Mouse (Mus musculus) yolk sac, embryonic 10.5 days (tissue): ENCODE results near the gene Olfr1099.

ENCODE experiments used
- DNase-seq: peaks from one replicate; pipeline ENCODE4 v3.0.0-alpha.2; 2017; ENCODE audit warnings: low spot score

The Olfr1099 gene

GRCm38 (mm10) chr2:86960593-86960992 is at the start of gene Olfr1099:
Olfr1099 (minus strand) TSS chr2:86960693.
- DNase-seq: no peak

DNA sequence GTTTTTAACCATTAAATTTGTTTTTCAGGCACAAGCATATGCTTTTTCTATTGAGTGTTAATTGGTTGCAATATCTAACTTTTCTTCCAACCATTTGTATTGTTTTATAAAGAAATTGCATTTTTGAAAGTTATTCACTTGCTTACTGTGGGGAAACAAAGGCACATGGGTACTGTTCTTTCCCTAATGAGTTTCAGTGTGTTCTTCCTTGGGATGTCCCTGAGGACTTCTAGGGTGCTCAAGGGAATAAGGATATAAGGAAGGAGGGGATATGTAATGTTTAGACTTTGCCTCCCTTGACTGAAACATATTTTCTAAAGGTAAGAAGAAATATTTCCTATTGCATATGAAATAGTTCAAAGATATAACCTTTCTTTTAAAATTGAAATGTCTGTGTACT is 37.6 kb upstream of the Olfr1099 start, which contains the start of gene Olfr1102:
Gene Olfr1102 (plus strand): TSS at position 301 of the 400 bp plus-strand sequence.
- no peak for DNase-seq

DNA sequence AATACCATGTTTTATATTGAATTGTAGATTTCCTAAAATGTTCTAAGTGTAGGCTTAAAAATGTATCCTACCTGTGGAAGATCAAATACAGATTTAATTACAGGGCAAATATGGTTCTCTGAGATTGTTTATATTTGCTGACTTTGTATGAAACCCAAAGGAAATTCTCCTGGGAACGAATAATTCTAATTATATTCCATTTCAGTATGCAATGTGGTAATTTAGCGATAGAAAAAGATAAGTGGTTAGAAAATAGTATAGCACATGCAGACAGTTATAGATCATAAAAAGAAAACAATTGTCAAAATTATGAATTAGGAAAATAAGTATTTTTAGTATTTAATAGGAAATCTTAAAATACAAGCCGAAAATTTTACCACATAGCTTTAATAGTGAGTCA is 30.6 kb upstream of the Olfr1099 start, which contains the start of gene Olfr1101:
Gene Olfr1101 (minus strand): TSS at position 101 of the 400 bp plus-strand sequence.
- DNase-seq: no peak

GRCm38 (mm10) chr2:86979854-86980253 is 19.4 kb upstream of the Olfr1099 start, which contains the start of gene Olfr1100:
Olfr1100 (minus strand) TSS chr2:86979954.
- DNase-seq: no peak

DNA sequence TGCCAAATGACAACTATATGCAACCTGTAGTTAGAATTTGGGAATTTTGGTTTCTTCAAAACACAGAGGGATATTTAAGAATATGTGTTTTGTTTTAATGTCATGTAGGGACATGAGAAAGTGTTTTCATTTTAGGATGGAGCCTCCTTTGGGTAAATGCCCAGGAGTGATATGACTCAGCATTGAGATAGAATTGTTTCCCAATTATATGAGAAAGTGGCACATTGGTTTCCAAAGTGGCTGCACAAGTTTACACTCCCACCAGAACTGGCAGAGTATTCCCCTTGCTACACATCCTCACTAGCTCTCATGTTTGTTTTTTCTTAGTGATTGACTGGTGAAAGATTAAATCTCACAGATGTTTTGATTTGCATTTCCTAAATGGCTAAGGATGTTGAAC is 33.9 kb downstream of the Olfr1099 start:
- DNase-seq: no peak

GRCm38 (mm10) chr2:86924445-86924844 is 36.0 kb downstream of the Olfr1099 start, which contains the start of gene Olfr1098:
Olfr1098 (minus strand) TSS chr2:86924545.
- DNase-seq: no peak

DNA sequence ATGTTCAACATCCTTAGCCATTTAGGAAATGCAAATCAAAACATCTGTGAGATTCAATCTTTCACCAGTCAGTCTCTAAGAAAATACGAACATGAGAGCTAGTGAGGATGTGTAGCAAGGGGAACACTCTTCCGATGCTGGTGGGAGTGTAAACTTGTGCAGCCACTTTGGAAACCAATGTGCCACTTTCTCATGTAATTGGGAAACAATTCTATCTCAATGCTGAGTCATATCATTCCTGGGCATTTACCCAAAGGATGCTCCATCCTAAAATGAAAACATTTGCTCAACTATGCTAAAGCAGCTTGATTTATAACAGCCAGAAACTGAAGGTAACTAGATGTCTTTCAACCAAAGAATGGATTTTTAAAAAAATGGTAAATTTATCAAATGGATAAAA is 54.8 kb downstream of the Olfr1099 start:
- DNase-seq: no peak
